In the genomic region with DNA sequence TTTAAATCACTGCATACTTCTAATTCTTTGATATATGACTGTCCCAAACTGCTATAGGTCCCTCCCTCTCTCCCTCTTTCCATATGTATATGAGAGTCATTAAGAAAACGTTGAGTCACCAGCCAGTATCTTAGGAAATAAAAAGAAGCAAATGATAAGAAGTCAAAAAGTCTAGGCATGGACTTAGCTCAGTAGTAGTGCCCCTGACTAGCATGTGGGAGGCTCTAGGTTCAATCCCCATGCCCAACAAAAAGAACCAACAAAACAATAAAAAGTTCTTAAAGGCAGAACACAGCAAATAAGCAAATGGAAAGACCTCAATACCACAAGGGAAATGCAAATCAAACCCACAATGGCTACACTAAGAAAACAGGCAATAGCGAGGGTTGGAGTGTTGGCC, we compare ENCODE assay signal across 22 mouse cellular contexts. TPM values are rescaled to one million over a fixed set of nuclear protein-coding genes. Genes with fewer than 3 reads are reported as not detected.
A peak's percentile ranks its signal among the peaks of the same experiment; 100 is the strongest.
DNase-seq lines count a peak whose midpoint lies in the region; TF ChIP-seq lines count a peak whose summit lies in the region.
"Had no signal": no experiment of that assay in that cellular context is flagged by ENCODE, and none has a peak within 500 bp of the region (broad histone marks: within the 10 kb centered on the region; RNA-seq: fewer than 3 reads in every experiment).

No protein-coding gene starts in this region.

- no peaks in the 10 kb centered on the region for H3K79me2 ChIP-seq in CH12.LX (replicated peaks; ENCODE audit: control insufficient read depth, extremely low read depth, insufficient read depth, poor library complexity, severe bottlenecking)

- no peak for DNase-seq in layer of hippocampus, adult 2 months (ENCODE audit: low spot score in 2 of 2)
- DNase-seq in layer of hippocampus, postnatal 14 days (ENCODE audit: low spot score in 2 of 2) = no peak
- peak; percentile 53 for DNase-seq in 416B (ENCODE audit: low read depth)
- DNase-seq in CH12.LX (ENCODE audit: extremely low read depth) = peak; percentile 42
- DNase-seq in right cerebral cortex, postnatal 14 days = no peak
- no peak for DNase-seq in embryo, embryonic 11 days
- DNase-seq: adrenal gland, postnatal 14 days; cerebellum, adult 9-10 months; heart, postnatal 4 days; kidney, adult 18-20 months; kidney, postnatal 4 days; layer of hippocampus, adult 9-11 months; thymus, adult 2 months; thymus, postnatal 4 days had no signal

- no peak overlapping the region for H3K9ac ChIP-seq in CH12.LX (ENCODE audit: insufficient read depth, low read depth)
- H3K9ac ChIP-seq: forebrain, embryonic 13.5 days; heart, embryonic 15.5 days; hindbrain, embryonic 14.5 days; limb, embryonic 13.5 days had no signal

- no peaks in the 10 kb centered on the region for H3K27me3 ChIP-seq in CH12.LX (replicated peaks)
- H3K27me3 ChIP-seq: forebrain, embryonic 13.5 days; heart, embryonic 15.5 days; limb, embryonic 13.5 days had no signal

- TF ChIP-seq POLR2A in CH12.LX (IDR thresholded peaks at IDR 0.05; ENCODE audit: low read depth, low read length) = no peak
- no peak for TF ChIP-seq POLR2A in cortical plate, adult 2 months (IDR thresholded peaks at IDR 0.05; ENCODE audit: extremely low read depth, insufficient read depth, low read length)

- H3K36me3 ChIP-seq in CH12.LX (replicated peaks in 1 of 2; ENCODE audit: control insufficient read depth in 1 of 2, insufficient read depth in 1 of 2, low read length in 1 of 2) = no peaks in the 10 kb centered on the region
- H3K36me3 ChIP-seq: heart, embryonic 15.5 days; limb, embryonic 13.5 days had no signal

- dilution Hi-C loops in CH12.LX (cut with MboI; ENCODE audit: extremely low pct_ligation_motif_present, extremely low pct_unique_long_range_greater_than_20kb, low sequenced_read_pairs) = no loop called here

- H3K9me3 ChIP-seq in CH12.LX (replicated peaks; ENCODE audit: low read length) = no peaks in the 10 kb centered on the region
- H3K9me3 ChIP-seq: forebrain, embryonic 13.5 days; G1E; heart, embryonic 15.5 days; limb, embryonic 13.5 days had no signal

- no peak for TF ChIP-seq RAD21 in CH12.LX (IDR thresholded peaks at IDR 0.05; ENCODE audit: low read depth, low read length)

- no peak overlapping the region for H3K4me3 ChIP-seq in layer of hippocampus, adult 2 months
- no peak overlapping the region for H3K4me3 ChIP-seq in CH12.LX (replicated peaks in 1 of 3; ENCODE audit: low read depth in 2 of 3, low read length in 2 of 3, poor library complexity in 1 of 3)
- no peak overlapping the region for H3K4me3 ChIP-seq in cortical plate, adult 2 months (ENCODE audit: insufficient read depth, low read length)
- H3K4me3 ChIP-seq: forebrain, embryonic 13.5 days; heart, embryonic 15.5 days; limb, embryonic 13.5 days had no signal

- H3K4me2 ChIP-seq in CH12.LX (ENCODE audit: insufficient read depth, low read depth, poor library complexity, severe bottlenecking) = no peak overlapping the region
- H3K4me2 ChIP-seq: forebrain, embryonic 13.5 days; heart, embryonic 15.5 days; hindbrain, embryonic 14.5 days; limb, embryonic 13.5 days; midbrain, embryonic 11.5 days had no signal

- peak overlapping the region; percentile 63 for H3K27ac ChIP-seq in layer of hippocampus, adult 2 months
- H3K27ac ChIP-seq in CH12.LX (ENCODE audit: insufficient read depth, low read depth) = no peak overlapping the region
- H3K27ac ChIP-seq in cortical plate, adult 2 months (ENCODE audit: insufficient read depth, low read length) = peak overlapping the region; percentile 76; the same call in 1 of the 2 replicates
- H3K27ac ChIP-seq: forebrain, embryonic 13.5 days; heart, embryonic 15.5 days; hindbrain, embryonic 14.5 days; limb, embryonic 13.5 days; stomach, postnatal 0 days had no signal

- TF ChIP-seq CTCF in layer of hippocampus, adult 2 months (conservative IDR thresholded peaks at IDR 0.05) = no peak
- no peak for TF ChIP-seq CTCF in CH12.LX (conservative IDR thresholded peaks at IDR 0.05 in 1 of 2, IDR thresholded peaks at IDR 0.05 in 1 of 2; ENCODE audit: low read depth in 2 of 2, low read length in 2 of 2)
- TF ChIP-seq CTCF in cortical plate, adult 2 months (IDR thresholded peaks at IDR 0.05; ENCODE audit: extremely low read depth, insufficient read depth, low read length) = no peak

- TF ChIP-seq EP300 in CH12.LX (IDR thresholded peaks at IDR 0.05; ENCODE audit: low read length) = no peak

- H3K4me1 ChIP-seq in CH12.LX (ENCODE audit: control insufficient read depth in 1 of 2, insufficient read depth in 2 of 2) = peaks cover 26 to 52% of the 10 kb centered on the region in 2 experiments
- H3K4me1 ChIP-seq in cortical plate, adult 2 months (ENCODE audit: control insufficient read depth, insufficient read depth, low read length) = peaks cover 12% of the 10 kb centered on the region

- in situ Hi-C loops in CH12.LX (cut with MboI; ENCODE audit: low pct_ligation_motif_present, low pct_unique_long_range_greater_than_20kb, low sequenced_read_pairs) = no loop called here

TF ChIP-seq in CH12.LX, 34 proteins besides CTCF, POLR2A, EP300 and RAD21:
- no peak for TF ChIP-seq TBP (conservative IDR thresholded peaks at IDR 0.05; ENCODE audit: low read depth, low read length)
- no peak for TF ChIP-seq PAX5 (IDR thresholded peaks at IDR 0.05; ENCODE audit: low read length)

RNA-seq across cellular contexts. Expression of gene Gna12, which starts 18.8 kb away (rescaled TPM):
- total RNA-seq in layer of hippocampus, adult 2 months (2021) = 10 to 100 TPM; 78.3 to 80.5 TPM
- total RNA-seq in layer of hippocampus, postnatal 14 days (2021) = 10 to 100 TPM; 88.7 to 96.0 TPM
- 13.8 and 15.8 TPM in 2 replicates for total RNA-seq in CH12.LX (2012; rRNA removed)
- total RNA-seq in CH12.LX (2014; rRNA removed) = 9.9 and 11.5 TPM in 2 replicates
- polyA plus RNA-seq in CH12.LX (2012; ENCODE audit: insufficient read length, low read depth) = 12.9 and 15.4 TPM in 2 replicates
- 90.0 and 94.4 TPM in 2 replicates for polyA plus RNA-seq in cortical plate, adult 2 months (2012; rRNA removed)

Comparison
In these comparisons a context has a peak if more than half of its experiments do, and no peak if none do; other contexts are left out.
1. DNase-seq: peak in 416B (single experiment) and CH12.LX (single experiment); none in layer of hippocampus, adult 2 months (0 of 2), layer of hippocampus, postnatal 14 days (0 of 2), right cerebral cortex, postnatal 14 days (single experiment) and embryo, embryonic 11 days (single experiment).
2. RNA of gene Gna12, which starts 18.8 kb away (total RNA-seq): 88.7 to 96.0 TPM in layer of hippocampus, postnatal 14 days and 78.3 to 80.5 TPM in layer of hippocampus, adult 2 months; 9.9 to 15.8 TPM in CH12.LX; every median in the first group is over 4 times any median in the second.